Mouse (Mus musculus) lung, postnatal 10 days (tissue): ENCODE results near the gene Wscd2.

ENCODE experiments used
- DNase-seq: peaks from one replicate; pipeline ENCODE4 v3.0.0; 2021

Gene Wscd2

GRCm38 (mm10) chr5:113541196-113541595 lies 51.1 kb downstream of the Wscd2 start:
- no peak for DNase-seq

GRCm38 (mm10) chr5:113542885-113543476 lies 52.8 kb downstream of the Wscd2 start:
- no peak for DNase-seq

GRCm38 (mm10) chr5:113547949-113548700 lies 58.0 kb downstream of the Wscd2 start:
- peak; percentile 77 for DNase-seq

DNA sequence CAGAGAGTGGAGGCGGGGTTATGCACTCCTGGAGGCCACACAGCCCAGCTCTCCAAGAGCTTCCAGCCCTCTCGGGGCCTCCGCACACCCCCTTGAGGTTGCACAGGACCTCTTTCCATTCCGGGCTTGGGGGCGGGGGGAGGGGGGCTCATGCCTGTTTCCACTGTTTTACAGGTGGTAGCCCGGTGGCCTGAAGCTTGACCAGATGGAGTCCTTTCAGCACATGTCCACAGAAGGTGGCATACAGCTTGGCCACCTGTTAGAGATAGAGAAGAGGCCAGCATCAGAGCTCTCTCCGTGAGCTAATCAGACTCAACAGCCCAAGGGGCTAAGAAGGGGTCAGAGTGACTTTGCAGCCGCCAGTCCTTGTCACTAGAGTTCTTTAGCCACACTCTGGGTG lies 60.1 kb downstream of the Wscd2 start:
- no peak for DNase-seq

DNA sequence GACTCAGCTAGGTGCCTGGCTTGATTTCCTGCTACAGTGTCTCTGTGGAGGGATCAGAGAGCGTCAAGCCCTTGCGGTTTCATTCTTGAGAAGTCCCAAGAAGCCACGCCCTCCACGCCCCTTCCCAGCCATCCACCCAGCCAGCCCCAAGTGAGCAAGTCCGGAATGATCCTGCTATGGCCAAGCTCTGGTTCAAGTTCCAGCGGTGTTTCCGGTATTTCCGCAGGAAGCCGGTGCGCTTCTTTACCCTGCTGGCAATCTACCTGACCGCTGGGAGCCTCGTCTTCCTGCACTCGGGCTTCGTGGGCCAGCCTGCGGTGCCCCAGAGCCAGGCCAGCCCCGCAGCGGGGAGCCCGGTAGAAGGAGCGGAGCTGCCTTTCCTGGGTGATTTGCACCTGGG lies 60.6 kb downstream of the Wscd2 start:
- no peak for DNase-seq

GRCm38 (mm10) chr5:113553402-113553897 lies 63.3 kb downstream of the Wscd2 start:
- DNase-seq: peak; percentile 38

DNA sequence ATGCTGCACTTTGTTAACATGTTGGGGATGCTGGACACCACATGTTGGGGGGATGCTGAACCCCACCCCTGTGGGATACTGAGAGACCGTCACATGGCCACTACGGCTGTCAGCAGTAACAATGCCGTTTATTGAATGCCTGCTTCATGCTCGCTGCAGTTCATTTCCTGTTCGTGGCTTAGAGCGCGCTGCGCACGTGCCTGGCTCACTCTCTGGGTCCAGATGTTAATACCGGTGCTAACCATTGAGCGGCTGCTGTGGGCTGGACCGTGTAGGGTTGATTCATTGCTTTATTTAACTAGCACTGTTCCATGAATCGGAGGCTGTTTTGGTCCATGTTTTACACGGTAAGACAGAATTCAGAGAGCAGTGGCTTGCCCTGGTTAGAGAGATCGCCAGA lies 64.0 kb downstream of the Wscd2 start:
- no peak for DNase-seq

DNA sequence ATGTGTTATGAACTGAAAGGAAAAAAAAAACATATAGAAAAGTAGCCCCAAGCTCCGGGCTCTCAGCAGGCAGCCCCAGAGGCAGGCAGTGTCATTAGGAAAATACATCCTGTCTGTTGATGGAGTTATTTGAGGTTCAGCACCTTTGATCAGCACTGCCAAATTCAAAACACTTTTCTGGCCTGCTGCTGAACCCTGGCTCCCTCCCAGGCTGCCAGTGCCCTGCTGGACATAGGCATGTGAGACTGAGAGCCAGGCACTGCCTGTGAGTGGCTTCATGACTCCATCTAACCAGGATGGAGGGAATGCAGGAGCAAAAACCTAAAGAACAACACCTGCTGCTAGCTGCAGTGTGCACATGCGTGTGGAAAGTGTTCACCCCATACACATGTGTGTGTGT lies 64.4 kb downstream of the Wscd2 start:
- DNase-seq: no peak

- no peak for DNase-seq
Measured at GRCm38 (mm10) chr5:113555684-113556083, 65.6 kb downstream of the Wscd2 start.

DNA sequence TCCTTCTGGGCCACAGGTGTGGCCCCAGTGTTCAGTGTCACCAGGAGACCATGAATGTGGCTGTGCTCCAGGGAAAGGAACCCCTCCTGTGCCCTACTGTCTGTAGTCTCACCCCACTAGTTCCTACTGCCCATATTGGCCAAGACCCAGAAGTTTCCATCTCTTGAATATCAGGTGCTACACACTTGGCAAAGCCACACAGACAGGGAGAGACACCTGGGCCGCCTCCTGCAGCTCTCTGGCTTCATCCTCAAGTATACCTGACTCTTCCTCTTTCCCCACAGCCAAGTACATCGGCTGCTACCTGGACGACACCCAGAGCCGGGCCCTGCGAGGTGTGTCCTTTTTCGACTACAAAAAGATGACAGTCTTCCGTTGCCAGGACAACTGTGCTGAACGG lies 67.9 kb downstream of the Wscd2 start:
- DNase-seq: no peak

GRCm38 (mm10) chr5:113559627-113560026 lies 69.5 kb downstream of the Wscd2 start:
- DNase-seq: peak; percentile 46

GRCm38 (mm10) chr5:113564463-113564862 lies 74.3 kb downstream of the Wscd2 start:
- no peak for DNase-seq

DNA sequence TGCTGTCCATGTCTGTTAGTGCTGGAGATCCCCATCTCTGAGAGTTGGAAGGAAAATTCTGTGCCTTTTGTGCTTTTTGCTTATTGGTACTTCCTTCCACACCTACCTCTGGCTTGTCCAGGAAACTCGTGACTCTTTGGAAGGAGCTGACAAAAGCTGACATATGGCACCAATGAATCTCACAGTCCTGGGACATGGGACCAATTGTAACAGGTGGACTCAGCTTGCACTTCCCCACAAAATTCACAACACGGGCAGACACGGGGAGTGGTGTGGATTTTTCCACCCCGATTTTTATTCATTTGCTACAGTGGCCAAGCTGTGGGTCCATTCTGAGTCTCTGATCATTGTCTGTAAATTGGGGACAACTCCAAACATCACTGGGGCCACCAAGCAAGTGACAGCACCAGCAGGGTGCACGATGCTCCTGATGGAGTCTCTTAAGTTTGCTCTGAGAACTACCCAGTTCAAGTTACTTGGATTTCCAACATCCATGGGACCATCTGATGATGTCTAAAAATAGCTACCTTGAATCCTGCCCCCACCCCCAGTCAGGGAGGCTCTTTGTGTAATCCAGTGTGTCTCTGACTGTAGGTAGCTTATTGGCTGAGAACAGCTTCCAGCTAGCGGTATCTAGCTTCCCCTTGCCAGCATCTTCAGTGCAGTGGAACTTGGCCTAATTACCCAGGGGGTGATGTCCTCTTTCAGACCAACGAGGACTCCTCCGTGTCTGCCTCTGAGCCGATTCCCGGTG lies 75.1 kb downstream of the Wscd2 start:
- DNase-seq: no peak

DNA sequence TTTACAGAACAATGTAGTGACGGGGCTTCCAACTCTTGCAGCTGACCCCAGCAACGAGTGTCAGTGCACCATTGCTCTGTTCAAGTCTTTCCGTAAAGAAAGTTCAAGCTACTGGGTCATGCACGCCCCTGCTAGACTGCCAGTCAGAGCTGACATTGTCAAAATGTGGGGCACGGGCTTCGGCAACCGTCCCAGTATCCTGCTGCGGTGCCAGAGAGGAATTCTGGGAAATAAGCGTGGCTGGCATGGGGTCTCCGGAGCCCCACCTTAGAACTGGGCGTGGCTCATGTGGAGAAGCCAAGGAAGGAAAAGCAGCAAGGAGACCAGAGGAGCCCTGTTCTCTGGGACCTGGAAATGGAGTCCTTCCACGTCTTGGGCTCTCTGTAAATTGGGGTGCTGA lies 75.7 kb downstream of the Wscd2 start:
- no peak for DNase-seq

- DNase-seq: no peak
Measured at GRCm38 (mm10) chr5:113570056-113570717, 80.1 kb downstream of the Wscd2 start.

- no peak for DNase-seq
Measured at GRCm38 (mm10) chr5:113577555-113577954, 87.4 kb downstream of the Wscd2 start.

DNA sequence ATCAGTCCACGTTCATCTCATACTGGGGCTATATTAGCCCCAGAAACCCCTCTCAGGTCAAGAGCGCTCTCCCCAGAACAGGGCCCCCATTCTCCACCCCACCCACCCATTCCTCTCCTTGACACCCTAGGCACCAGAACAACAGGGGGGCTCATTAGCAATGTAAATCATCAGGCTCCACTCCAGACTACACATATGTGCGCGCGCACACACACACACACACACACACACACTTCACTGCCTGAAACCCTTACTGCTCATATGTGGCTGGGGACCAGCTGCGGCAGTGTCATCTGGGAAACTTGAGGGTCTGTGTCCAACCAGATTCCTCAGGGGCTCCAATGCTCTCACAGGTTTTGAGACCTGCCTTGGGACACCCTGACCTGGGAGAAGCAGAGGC lies 88.3 kb downstream of the Wscd2 start:
- DNase-seq: no peak

- no peak for DNase-seq
Measured at GRCm38 (mm10) chr5:113579128-113579527, 89.0 kb downstream of the Wscd2 start.

DNA sequence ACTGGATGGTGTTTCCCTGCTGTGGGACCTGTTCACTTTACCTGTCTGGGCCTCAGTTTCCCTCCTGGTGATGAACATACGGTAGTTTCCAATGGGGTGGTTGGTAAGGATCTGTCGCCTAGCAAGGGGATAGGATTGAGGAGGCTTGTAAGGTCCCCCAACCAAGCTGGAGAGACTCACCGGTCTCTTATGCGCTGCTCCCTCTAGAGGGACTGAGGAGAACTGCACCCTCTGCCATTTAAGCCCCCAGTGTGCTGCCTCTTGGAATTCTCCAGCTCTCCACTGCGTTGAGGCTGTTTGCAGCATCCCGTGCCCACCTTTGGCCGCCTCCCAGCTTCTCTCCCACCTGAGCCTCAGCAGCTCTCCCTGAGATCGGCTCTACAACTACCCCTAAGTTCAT lies 90.1 kb downstream of the Wscd2 start:
- peak; percentile 32 for DNase-seq

DNA sequence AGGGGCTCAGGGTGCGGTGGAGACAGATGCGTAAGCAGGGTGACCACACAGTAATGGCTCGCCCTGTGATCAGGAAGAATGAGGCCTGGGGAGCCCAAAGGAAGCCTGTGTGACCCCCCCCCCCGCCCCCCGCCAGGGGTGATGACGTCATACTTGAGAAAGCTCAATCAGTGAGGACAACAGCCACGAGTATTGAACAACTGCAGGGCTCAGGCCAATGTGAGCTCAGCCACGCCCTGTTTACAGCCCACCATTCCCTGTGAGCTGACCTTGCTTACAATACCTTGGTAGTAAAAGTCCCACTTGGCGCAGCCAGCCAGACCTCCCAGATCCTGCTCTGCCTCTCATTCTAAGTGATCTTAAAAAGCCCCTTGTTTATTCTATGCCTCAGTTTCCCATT lies 90.7 kb downstream of the Wscd2 start:
- DNase-seq: no peak

DNA sequence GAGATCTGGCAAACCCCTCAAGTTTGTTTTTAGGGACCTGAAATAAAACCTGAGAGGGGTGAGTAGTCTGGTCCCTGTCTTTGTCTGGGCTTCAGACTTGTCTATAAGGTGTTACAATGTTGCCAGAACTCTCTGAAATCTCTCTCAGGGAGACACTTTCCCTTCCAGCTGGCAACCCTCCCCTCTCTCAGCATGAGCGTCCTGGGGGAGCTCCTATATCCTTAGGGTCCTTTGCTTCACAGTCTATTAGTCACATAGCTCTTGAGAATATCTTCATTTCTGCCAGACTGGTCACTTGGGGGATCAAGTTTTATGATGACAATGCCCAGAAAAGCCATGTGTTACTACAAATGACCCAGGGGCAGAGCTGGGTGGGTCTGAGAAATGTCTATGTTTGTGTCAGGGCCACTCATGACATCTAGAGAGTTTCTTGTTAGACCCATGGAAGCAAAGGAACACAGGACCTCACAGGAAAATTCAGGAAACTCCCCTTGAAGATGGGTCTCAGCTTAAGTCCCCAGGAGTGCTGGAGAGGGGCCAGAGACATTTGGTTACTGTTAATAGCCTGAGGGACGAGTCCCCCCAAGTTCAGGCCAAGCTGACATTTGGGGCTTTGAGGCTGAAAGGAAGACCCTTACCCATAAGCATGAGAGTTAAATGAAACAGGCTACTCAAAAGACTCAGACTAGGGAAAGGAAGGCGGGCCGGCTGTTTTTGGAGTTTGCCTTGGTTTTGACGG lies 93.5 kb downstream of the Wscd2 start:
- DNase-seq: no peak

DNA sequence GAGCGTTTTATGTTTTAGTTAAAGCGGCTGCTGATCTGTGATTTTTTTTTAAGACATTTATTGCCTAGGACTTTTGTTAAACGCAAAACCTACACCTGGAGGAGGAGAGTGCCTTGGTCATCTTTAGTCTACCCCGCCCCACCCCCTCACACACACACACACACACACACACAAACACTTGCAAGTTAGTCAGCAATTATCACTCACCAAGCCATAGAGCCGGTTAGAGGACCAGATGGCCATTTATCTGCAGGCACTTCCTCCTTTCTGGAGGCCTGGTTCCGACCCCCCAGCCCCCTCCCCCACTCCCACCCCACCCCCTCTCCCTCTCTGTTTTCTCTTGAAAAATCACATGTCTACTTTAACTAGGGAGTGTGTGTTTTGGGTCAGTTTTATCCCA lies 94.3 kb downstream of the Wscd2 start:
- DNase-seq: no peak
